Mouse (Mus musculus): ENCODE measurements at regions not wholly inside any gene's neighbourhood (a gene's known extent, or its start where the extent isn't known, plus 50 kb on each side); places are given as distances from the start of the nearest gene placed in this dataset.

- TF ChIP-seq CTCF (IDR thresholded peaks at IDR 0.05; ENCODE audit: low read depth) (no peak), EP300 (IDR thresholded peaks at IDR 0.05; ENCODE audit: low read depth) (no peak)
These were observed 82.5 kb upstream of the Rai2 start for GRCm38 (mm10) chrX:161634342-161634741.
